Mouse (Mus musculus) T-helper 2 cell (primary cell): ENCODE results near the gene Ptrh1.

Experiments
- in situ Hi-C: fragments of 300-600 bp; cut with MboI, MseI; formaldehyde crosslinking; loops from one replicate; pipeline ENCODE4 v1.15.1; 2025; ENCODE audit warnings: high pct_unique_total_duplicates

Ptrh1 gene

GRCm38 (mm10) chr2:32775359-32776074 lies at the start of gene Ptrh1, which contains the start of gene Ttc16:
TSS of gene Ptrh1 (plus strand) at chr2:32775786.
TSS of gene Ttc16 (minus strand) at chr2:32775633.
- in situ Hi-C loops = loop anchor here (5.0 kb wide), 1 partner anchor 82 kb away; no protein-coding TSS in a partner anchor

- in situ Hi-C loops = no loop called here
These were observed 48.2 kb upstream of the Ptrh1 start for GRCm38 (mm10) chr2:32727435-32727834.

GRCm38 (mm10) chr2:32728463-32728862 lies 47.1 kb upstream of the Ptrh1 start:
- in situ Hi-C loops = no loop called here

- in situ Hi-C loops = no loop called here
These were observed 46.0 kb upstream of the Ptrh1 start for GRCm38 (mm10) chr2:32729547-32729946.

GRCm38 (mm10) chr2:32730854-32731253 lies 44.7 kb upstream of the Ptrh1 start:
- in situ Hi-C loops = no loop called here

- in situ Hi-C loops = no loop called here
These were observed 43.7 kb upstream of the Ptrh1 start for GRCm38 (mm10) chr2:32731911-32732310.

GRCm38 (mm10) chr2:32732695-32733094 lies 42.9 kb upstream of the Ptrh1 start:
- in situ Hi-C loops = no loop called here

GRCm38 (mm10) chr2:32734480-32734879 lies 41.1 kb upstream of the Ptrh1 start:
- in situ Hi-C loops = no loop called here

GRCm38 (mm10) chr2:32734933-32735332 lies 40.7 kb upstream of the Ptrh1 start:
- in situ Hi-C loops = no loop called here

- in situ Hi-C loops = no loop called here
These were observed 39.2 kb upstream of the Ptrh1 start for GRCm38 (mm10) chr2:32736306-32736829.

GRCm38 (mm10) chr2:32737008-32737407 lies 38.6 kb upstream of the Ptrh1 start:
- in situ Hi-C loops = no loop called here

GRCm38 (mm10) chr2:32739311-32739710 lies 36.3 kb upstream of the Ptrh1 start:
- in situ Hi-C loops = no loop called here

GRCm38 (mm10) chr2:32740916-32741272 lies 34.7 kb upstream of the Ptrh1 start, which contains the start of gene 6330409D20Rik:
TSS of gene 6330409D20Rik (minus strand) at chr2:32741016.
- in situ Hi-C loops = no loop called here

GRCm38 (mm10) chr2:32741273-32742172 lies 34.1 kb upstream of the Ptrh1 start:
- in situ Hi-C loops = no loop called here

GRCm38 (mm10) chr2:32742173-32742531 lies 33.4 kb upstream of the Ptrh1 start:
- in situ Hi-C loops = no loop called here

- in situ Hi-C loops = no loop called here
These were observed 31.2 kb upstream of the Ptrh1 start for GRCm38 (mm10) chr2:32744272-32744982.

GRCm38 (mm10) chr2:32749082-32749481 lies 26.5 kb upstream of the Ptrh1 start:
- in situ Hi-C loops = no loop called here

GRCm38 (mm10) chr2:32750199-32750598 lies 25.4 kb upstream of the Ptrh1 start:
- in situ Hi-C loops = no loop called here

GRCm38 (mm10) chr2:32750887-32751664 lies 24.5 kb upstream of the Ptrh1 start:
- in situ Hi-C loops = no loop called here

- in situ Hi-C loops = no loop called here
These were observed 23.9 kb upstream of the Ptrh1 start for GRCm38 (mm10) chr2:32751665-32752033.

- in situ Hi-C loops = no loop called here
These were observed 23.4 kb upstream of the Ptrh1 start for GRCm38 (mm10) chr2:32752181-32752580.
